Mouse (Mus musculus) thymus, adult 18-20 months (tissue): ENCODE data around the gene Hist1h3d.
"Not testable (repeated sequence)": the region's sequence is repeated elsewhere in the genome, so short reads cannot be mapped to it uniquely, and the experiment has no call there.

ENCODE experiments used
- DNase-seq, 2 experiments: peaks; one replicate each; pipeline ENCODE4 v3.0.0; 2022; ENCODE audit warnings: mixed read lengths in 2 of 2

Hist1h3d gene

GRCm38 (mm10) chr13:23570261-23571021, 5.1 kb upstream of the Hist1h3d start:
- not testable (repeated sequence) for DNase-seq

GRCm38 (mm10) chr13:23571022-23571503, 4.5 kb upstream of the Hist1h3d start, which contains the start of the genes Hist1h2ae and Hist1h2bg:
Hist1h2ae (minus strand) TSS chr13:23571220.
Hist1h2bg (plus strand) TSS chr13:23571396.
- peak; percentile 63 to 78 for DNase-seq

GRCm38 (mm10) chr13:23571504-23572217, 3.9 kb upstream of the Hist1h3d start:
- DNase-seq = not testable (repeated sequence)

- no peak for DNase-seq
Observed at GRCm38 (mm10) chr13:23572218-23573033, 3.1 kb upstream of the Hist1h3d start.

GRCm38 (mm10) chr13:23573034-23573897, 2.3 kb upstream of the Hist1h3d start:
- peak in 1 of 2 experiments; percentile 29 for DNase-seq

- peak; percentile 81 to 94 for DNase-seq
Observed at GRCm38 (mm10) chr13:23573898-23574524, 1.6 kb upstream of the Hist1h3d start, which contains the start of the genes Hist1h2bf and Hist1h2ad. Hist1h2bf (minus strand) TSS chr13:23574196. Hist1h2ad (plus strand) TSS chr13:23574381.

GRCm38 (mm10) chr13:23574546-23575170, 905 bp upstream of the Hist1h3d start:
- not testable (repeated sequence) for DNase-seq

- DNase-seq = peak in 1 of 2 experiments; percentile 32
Observed at GRCm38 (mm10) chr13:23575864-23576313, 326 bp downstream of the Hist1h3d start.

- no peak for DNase-seq
Observed at GRCm38 (mm10) chr13:23576351-23576881, 853 bp downstream of the Hist1h3d start.

- DNase-seq = no peak
Observed at GRCm38 (mm10) chr13:23576906-23577639, 1.5 kb downstream of the Hist1h3d start.

- DNase-seq = no peak
Observed at GRCm38 (mm10) chr13:23577835-23578234, 2.3 kb downstream of the Hist1h3d start.

- peak; percentile 89 to 97 for DNase-seq
Observed at GRCm38 (mm10) chr13:23581408-23582218, 6.0 kb downstream of the Hist1h3d start, which contains the start of gene Hist1h4d. Hist1h4d (plus strand) TSS chr13:23581598.

GRCm38 (mm10) chr13:23582219-23583056, 6.9 kb downstream of the Hist1h3d start:
- no peak for DNase-seq

GRCm38 (mm10) chr13:23583387-23584068, 8.0 kb downstream of the Hist1h3d start:
- DNase-seq = no peak

- DNase-seq = no peak
Observed at GRCm38 (mm10) chr13:23584331-23584730, 8.8 kb downstream of the Hist1h3d start.

- peak; percentile 41 to 62 for DNase-seq
Observed at GRCm38 (mm10) chr13:23585029-23585441, 9.5 kb downstream of the Hist1h3d start.
